Mouse (Mus musculus) limb, embryonic 12.5 days (tissue): ENCODE data around the gene Slc25a47. TPM values are rescaled to one million over a fixed set of nuclear protein-coding genes. Genes with fewer than 3 reads are reported as not detected.
A peak's percentile ranks its signal among the peaks of the same experiment; 100 is the strongest.

ENCODE experiments used
- ATAC-seq: fragments of 200-750 bp; cut with Nextera tagmentation; 2 replicates; pipeline ENCODE4 v1.8.0; 2017; ENCODE audit warnings: low read depth, moderate TSS enrichment; ENCODE audit not compliant: insufficient number of reproducible peaks, insufficient read depth, low FRiP score, low TSS enrichment
- H3K27ac ChIP-seq: fragments of 300-500 bp; sonication (generic); 2 replicates; pipeline ENCODE4 v1.5.1; 2016; ENCODE audit warnings: mild to moderate bottlenecking, moderate library complexity
- H3K27me3 ChIP-seq: fragments of 300-500 bp; sonication (generic); 2 replicates; pipeline ENCODE4 v1.6.1; 2016; ENCODE audit warnings: mild to moderate bottlenecking, moderate library complexity
- H3K36me3 ChIP-seq: fragments of 300-500 bp; sonication (generic); 2 replicates; pipeline ENCODE4 v1.6.1; 2016; ENCODE audit warnings: mild to moderate bottlenecking, moderate library complexity
- H3K4me1 ChIP-seq: fragments of 300-500 bp; sonication (generic); replicated peaks from 2 replicates; pipeline ENCODE4 v1.6.1; 2016
- H3K4me2 ChIP-seq: fragments of 300-500 bp; sonication (generic); 2 replicates; pipeline ENCODE4 v1.6.1; 2016; ENCODE audit warnings: mild to moderate bottlenecking, moderate library complexity
- H3K4me3 ChIP-seq: fragments of 300-500 bp; sonication (generic); replicated peaks from 2 replicates; pipeline ENCODE4 v1.5.1; 2016; ENCODE audit warnings: mild to moderate bottlenecking
- H3K9ac ChIP-seq: fragments of 300-500 bp; sonication (generic); replicated peaks from 2 replicates; pipeline ENCODE4 v1.6.1; 2016; ENCODE audit warnings: mild to moderate bottlenecking, moderate library complexity
- H3K9me3 ChIP-seq: fragments of 300-500 bp; sonication (generic); 2 replicates; pipeline ENCODE4 v1.6.1; 2016; ENCODE audit warnings: mild to moderate bottlenecking, moderate library complexity
- WGBS: fragments of 180-500 bp; shearing (Covaris S2); methylation state at CpG from one replicate; pipeline ENCODE4 v1.1.7; 2016; 5-methylcytosine and 5-hydroxymethylcytosine counted together
- polyA plus RNA-seq: library from polyadenylated mRNA; unstranded; fragments of >200 nt; fragmentation: Nextera tagmentation; extraction: Ambion mirVana; gene quantifications from 2 replicates; pipeline ENCODE4 v1.2.1, GENCODE M21; 2016

Slc25a47 gene
- polyA plus RNA-seq, result 15.5 and 18.0 TPM in 2 replicates

GRCm38 (mm10) chr12:108835840-108836409, at the start of gene Slc25a47, which contains the start of gene Slc25a29:
Gene Slc25a47 (plus strand): TSS chr12:108836046.
Gene Slc25a29 (minus strand): TSS chr12:108835883.
- peak; percentile 98 for ATAC-seq
- Histone ChIP-seq H3K9me3 (no peaks in the 10 kb centered on the region), H3K4me3 (peak within 1 kb of the TSS; percentile 67), H3K9ac (peak within 1 kb of the TSS; percentile 85), H3K4me2 (peak within 1 kb of the TSS; percentile 95), H3K4me1 (peaks cover 39% of the 10 kb centered on the region), H3K27me3 (no peaks in the 10 kb centered on the region), H3K27ac (peak within 1 kb of the TSS; percentile 89), H3K36me3 (peaks cover 22% of the 10 kb centered on the region)
- WGBS, result under 1% methylated on average over 52 of the region's 53 CpGs

GRCm38 (mm10) chr12:108787329-108787728, 48.5 kb upstream of the Slc25a47 start:
- peaks cover 13% of the 10 kb centered on the region for H3K36me3 ChIP-seq
- H3K27ac ChIP-seq, result no peak overlapping the region
- H3K9ac ChIP-seq, result no peak overlapping the region
- no peaks in the 10 kb centered on the region for H3K27me3 ChIP-seq
- H3K4me2 ChIP-seq, result no peak overlapping the region
- ATAC-seq, result no peak
- H3K4me1 ChIP-seq, result peaks cover 11% of the 10 kb centered on the region; the same call in 1 of the 2 replicates
- 94% methylated on average over 2 of the region's 2 CpGs for WGBS
- peaks cover 14% of the 10 kb centered on the region; the same call in 1 of the 2 replicates for H3K9me3 ChIP-seq
- H3K4me3 ChIP-seq, result no peak overlapping the region

- H3K4me2 ChIP-seq, result peak overlapping the region; percentile 80
- peak overlapping the region; percentile 94 for H3K9ac ChIP-seq
- H3K27ac ChIP-seq, result peak overlapping the region; percentile 96
- no peaks in the 10 kb centered on the region for H3K27me3 ChIP-seq
- peak; percentile 34; the same call in 1 of the 2 replicates for ATAC-seq
- no peaks in the 10 kb centered on the region for H3K36me3 ChIP-seq
- H3K4me3 ChIP-seq, result peak overlapping the region; percentile 99
- H3K9me3 ChIP-seq, result no peaks in the 10 kb centered on the region
- under 1% methylated on average over 52 of the region's 52 CpGs for WGBS
- H3K4me1 ChIP-seq, result peaks cover 25% of the 10 kb centered on the region
Measured at GRCm38 (mm10) chr12:108792152-108792545, 43.7 kb upstream of the Slc25a47 start.

- H3K4me2 ChIP-seq, result peak within 1 kb of the TSS; percentile 80
- H3K27me3 ChIP-seq, result no peaks in the 10 kb centered on the region
- peak; percentile 93 for ATAC-seq
- peak within 1 kb of the TSS; percentile 99 for H3K27ac ChIP-seq
- H3K9me3 ChIP-seq, result no peaks in the 10 kb centered on the region
- no peaks in the 10 kb centered on the region for H3K36me3 ChIP-seq
- H3K4me1 ChIP-seq, result peaks cover 27% of the 10 kb centered on the region
- under 1% methylated on average over 98 of the region's 127 CpGs for WGBS
- peak within 1 kb of the TSS; percentile 99 for H3K4me3 ChIP-seq
- peak within 1 kb of the TSS; percentile 94 for H3K9ac ChIP-seq
Measured at GRCm38 (mm10) chr12:108792546-108793452, 43.0 kb upstream of the Slc25a47 start, which contains the start of gene Yy1. Gene Yy1 (plus strand): TSS chr12:108792973.

- peak overlapping the region; percentile 80 for H3K4me2 ChIP-seq
- H3K4me1 ChIP-seq, result peaks cover 31% of the 10 kb centered on the region
- H3K4me3 ChIP-seq, result peak overlapping the region; percentile 99
- H3K27ac ChIP-seq, result peak overlapping the region; percentile 99
- no peak for ATAC-seq
- H3K9ac ChIP-seq, result peak overlapping the region; percentile 94
- WGBS, result under 1% methylated on average over 42 of the region's 71 CpGs
- no peaks in the 10 kb centered on the region for H3K9me3 ChIP-seq
- H3K36me3 ChIP-seq, result no peaks in the 10 kb centered on the region
- H3K27me3 ChIP-seq, result no peaks in the 10 kb centered on the region
Measured at GRCm38 (mm10) chr12:108793453-108793941, 42.3 kb upstream of the Slc25a47 start.

- H3K9ac ChIP-seq, result peak overlapping the region; percentile 94
- peak overlapping the region; percentile 99 for H3K27ac ChIP-seq
- under 1% methylated on average over 79 of the region's 94 CpGs for WGBS
- H3K27me3 ChIP-seq, result no peaks in the 10 kb centered on the region
- H3K4me1 ChIP-seq, result peaks cover 31% of the 10 kb centered on the region
- H3K4me3 ChIP-seq, result peak overlapping the region; percentile 99
- H3K4me2 ChIP-seq, result peak overlapping the region; percentile 80
- no peaks in the 10 kb centered on the region for H3K9me3 ChIP-seq
- ATAC-seq, result peak; percentile 60
- no peaks in the 10 kb centered on the region for H3K36me3 ChIP-seq
Measured at GRCm38 (mm10) chr12:108794078-108794711, 41.7 kb upstream of the Slc25a47 start.

- peak overlapping the region; percentile 99 for H3K27ac ChIP-seq
- WGBS, result 30% methylated on average over 9 of the region's 9 CpGs
Measured at GRCm38 (mm10) chr12:108794979-108795537, 40.8 kb upstream of the Slc25a47 start.

GRCm38 (mm10) chr12:108801613-108802012, 34.2 kb upstream of the Slc25a47 start:
- no peak for ATAC-seq
- H3K4me2 ChIP-seq, result no peak overlapping the region
- 81% methylated on average over 2 of the region's 2 CpGs for WGBS
- peaks cover 9% of the 10 kb centered on the region for H3K36me3 ChIP-seq
- H3K27ac ChIP-seq, result no peak overlapping the region
- no peaks in the 10 kb centered on the region for H3K27me3 ChIP-seq
- no peak overlapping the region for H3K4me3 ChIP-seq
- H3K9ac ChIP-seq, result no peak overlapping the region
- 0 out of 2 replicates have a peak, but pooled peaks cover 10% of the 10 kb centered on the region for H3K4me1 ChIP-seq
- no peaks in the 10 kb centered on the region for H3K9me3 ChIP-seq

More at GRCm38 (mm10) chr12:108794979-108795537, 40.8 kb upstream of the Slc25a47 start:
- peak overlapping the region; percentile 99 for H3K4me3 ChIP-seq
- H3K9ac ChIP-seq, result peak overlapping the region; percentile 94
- H3K36me3 ChIP-seq, result no peaks in the 10 kb centered on the region
- peak overlapping the region; percentile 80 for H3K4me2 ChIP-seq
- peaks cover 35% of the 10 kb centered on the region for H3K4me1 ChIP-seq
- no peaks in the 10 kb centered on the region for H3K27me3 ChIP-seq
- no peaks in the 10 kb centered on the region for H3K9me3 ChIP-seq
- no peak for ATAC-seq

- H3K4me2 ChIP-seq, result no peak overlapping the region
- H3K27ac ChIP-seq, result no peak overlapping the region
- H3K9me3 ChIP-seq, result no peaks in the 10 kb centered on the region
- 0 out of 2 replicates have a peak, but pooled peaks cover 2% of the 10 kb centered on the region for H3K4me1 ChIP-seq
- no peak overlapping the region for H3K4me3 ChIP-seq
- no peaks in the 10 kb centered on the region for H3K27me3 ChIP-seq
- WGBS, result 86% methylated on average over 2 of the region's 2 CpGs
- peaks cover 37% of the 10 kb centered on the region for H3K36me3 ChIP-seq
- no peak for ATAC-seq
- H3K9ac ChIP-seq, result no peak overlapping the region
Measured at GRCm38 (mm10) chr12:108804388-108804787, 31.5 kb upstream of the Slc25a47 start.

- Histone ChIP-seq H3K27ac (no peak overlapping the region), H3K4me2 (no peak overlapping the region), H3K9me3 (no peaks in the 10 kb centered on the region), H3K9ac (no peak overlapping the region), H3K4me3 (no peak overlapping the region), H3K4me1 (no peaks in the 10 kb centered on the region), H3K27me3 (no peaks in the 10 kb centered on the region), H3K36me3 (peaks cover 45% of the 10 kb centered on the region)
- 93% methylated on average over 2 of the region's 2 CpGs for WGBS
- no peak for ATAC-seq
Measured at GRCm38 (mm10) chr12:108808465-108808864, 27.4 kb upstream of the Slc25a47 start.
